Mouse (Mus musculus): ENCODE measurements around the gene Rnf13. TPM values are rescaled to one million over a fixed set of nuclear protein-coding genes. Genes with fewer than 3 reads are reported as not detected.

Rnf13 gene
- polyA plus RNA-seq, 1 experiment from 2014 or later = 42.0 TPM

DNA sequence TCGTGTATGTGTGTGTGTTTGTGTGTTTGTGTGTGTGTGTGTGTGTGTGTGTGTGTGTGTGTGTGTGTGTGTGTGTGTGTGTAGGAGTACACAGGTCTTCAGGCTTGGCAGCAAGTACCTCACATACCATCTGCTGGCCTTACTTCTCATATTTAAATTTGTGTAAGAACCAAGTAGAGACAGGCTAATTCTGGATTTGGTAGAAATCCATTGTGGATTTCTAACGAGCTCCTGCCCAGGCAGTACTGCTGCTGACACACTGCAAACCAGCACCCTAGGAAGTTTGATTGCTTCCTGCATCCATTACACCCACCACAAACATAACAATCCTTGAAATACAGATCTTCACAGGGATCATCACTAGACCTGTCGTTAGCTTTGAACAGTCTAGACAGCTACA, 147.1 kb downstream of the Rnf13 start:
- H3K4me3 ChIP-seq = no peak overlapping the region
- H3K27me3 ChIP-seq (ENCODE audit: low read depth, poor library complexity, severe bottlenecking) = no peaks in the 10 kb centered on the region
- no peaks in the 10 kb centered on the region for H3K36me3 ChIP-seq
- WGBS = 80% methylated on average over 3 of the region's 3 CpGs
- DNase-seq (ENCODE audit: low spot score) = no peak
- H3K27ac ChIP-seq = no peak overlapping the region
- H3K9me3 ChIP-seq (replicated peaks) = no peaks in the 10 kb centered on the region
- H3K4me1 ChIP-seq = no peaks in the 10 kb centered on the region

Other genes starting within 250 kb of the Rnf13 start
- 8.3 and 10.7 TPM in 2 replicates for gene Wwtr1, start 160.2 kb upstream of the Rnf13 start, polyA plus RNA-seq (2016; fragmentation: Nextera tagmentation; extraction: Ambion mirVana)
- 72.8 and 80.9 TPM in 2 replicates for gene Commd2, start 84.3 kb upstream of the Rnf13 start, polyA plus RNA-seq (2016; fragmentation: Nextera tagmentation; extraction: Ambion mirVana)
- 0.05 TPM in 1 of 2 replicates, not detected in the other for gene Ankub1, start 43.3 kb upstream of the Rnf13 start, polyA plus RNA-seq (2016; fragmentation: Nextera tagmentation; extraction: Ambion mirVana)
- 54.4 and 87.5 TPM in 2 replicates for gene Pfn2, start 112.0 kb downstream of the Rnf13 start, polyA plus RNA-seq (2016; fragmentation: Nextera tagmentation; extraction: Ambion mirVana)